Mouse (Mus musculus) ES-E14 (cell line): ENCODE results near the gene Arxes2. TPM values are rescaled to one million over a fixed set of nuclear protein-coding genes. Genes with fewer than 3 reads are reported as not detected.
A peak's percentile ranks its signal among the peaks of the same experiment; 100 is the strongest.

ENCODE experiments used
- DNase-seq: peaks from one replicate; pipeline ENCODE4 v3.0.0-alpha.2; 2013; ENCODE audit warnings: low read depth, low spot score
- H3K27ac ChIP-seq: 2 replicates; pipeline ENCODE4 v1.5.1; 2012; ENCODE audit warnings: low read depth, mild to moderate bottlenecking, low read length, moderate library complexity, mixed read lengths; ENCODE audit not compliant: poor library complexity, insufficient read depth, severe bottlenecking
- H3K36me3 ChIP-seq: 2 replicates; pipeline ENCODE4 v1.6.1; 2012; ENCODE audit warnings: mild to moderate bottlenecking, low read length, moderate library complexity, mixed read lengths; ENCODE audit not compliant: control insufficient read depth, poor library complexity, insufficient read depth, severe bottlenecking
- H3K4me1 ChIP-seq, 2 experiments: fragments of 150-350 bp in 1 of 2; sonication (generic) in 1 of 2; 2 replicates each; pipeline ENCODE4 v1.6.1; 2012; ENCODE audit warnings: low read length in 2 of 2, mild to moderate bottlenecking in 1 of 2, mixed read lengths in 1 of 2; ENCODE audit not compliant: control insufficient read depth in 2 of 2, insufficient read depth in 2 of 2, poor library complexity in 1 of 2
- H3K4me3 ChIP-seq, 2 experiments: fragments of 150-350 bp in 1 of 2; sonication (generic) in 1 of 2; 2 replicates each; pipeline ENCODE4 v1.5.1; 2012; ENCODE audit warnings: low read length in 2 of 2, low read depth in 1 of 2, mild to moderate bottlenecking in 1 of 2, mixed read lengths in 1 of 2; ENCODE audit not compliant: insufficient read depth in 1 of 2, poor library complexity in 1 of 2, severe bottlenecking in 1 of 2
- H3K9ac ChIP-seq: 2 replicates; pipeline ENCODE4 v1.6.1; 2012; ENCODE audit warnings: low read depth, mild to moderate bottlenecking, low read length, mixed read lengths; ENCODE audit not compliant: poor library complexity, insufficient read depth, severe bottlenecking
- H3K9me3 ChIP-seq: fragments of 150-350 bp; sonication (generic); 2 replicates; pipeline ENCODE4 v1.6.1; 2012; ENCODE audit warnings: low read depth, mild to moderate bottlenecking, low read length; ENCODE audit not compliant: control insufficient read depth, insufficient read depth
- CHD2 ChIP-seq: IDR thresholded peaks from 2 replicates; pipeline ENCODE4 v1.6.1; 2014; ENCODE audit warnings: mild to moderate bottlenecking, low read depth, low read length, inconsistent platforms
- HCFC1 ChIP-seq: IDR thresholded peaks from 2 replicates; pipeline ENCODE4 v1.6.1; 2012; ENCODE audit warnings: low read length, inconsistent platforms, borderline replicate concordance; ENCODE audit not compliant: insufficient read depth
- MAFK ChIP-seq: IDR thresholded peaks from 2 replicates; pipeline ENCODE4 v1.6.1; 2014; ENCODE audit warnings: mild to moderate bottlenecking, low read depth, low read length, inconsistent platforms; ENCODE audit not compliant: insufficient read depth
- ZC3H11A ChIP-seq: IDR thresholded peaks from 2 replicates; pipeline ENCODE4 v1.6.1; 2012; ENCODE audit warnings: low read depth, mild to moderate bottlenecking, inconsistent platforms, low read length, borderline replicate concordance
- ZNF384 ChIP-seq: IDR thresholded peaks from 2 replicates; pipeline ENCODE4 v1.6.1; 2012; ENCODE audit warnings: low read depth, low read length, inconsistent platforms
- in situ Hi-C, 2 experiments: fragments of 600-800 bp; cut with MboI; formaldehyde crosslinking; loops; one replicate each; pipeline ENCODE4 v1.15.1; 2025; ENCODE audit warnings: low sequenced_read_pairs in 2 of 2, inconsistent platforms in 1 of 2; ENCODE audit not compliant: unreplicated experiment in 2 of 2
- total RNA-seq: library from RNA; depleted of rRNA; stranded (reverse); fragments of 300-350 nt; gene quantifications from 2 replicates; pipeline ENCODE4 v1.2.3, GENCODE M21; 2012

The Arxes2 gene
- total RNA-seq, 1 experiment: 54.2 TPM

DNA sequence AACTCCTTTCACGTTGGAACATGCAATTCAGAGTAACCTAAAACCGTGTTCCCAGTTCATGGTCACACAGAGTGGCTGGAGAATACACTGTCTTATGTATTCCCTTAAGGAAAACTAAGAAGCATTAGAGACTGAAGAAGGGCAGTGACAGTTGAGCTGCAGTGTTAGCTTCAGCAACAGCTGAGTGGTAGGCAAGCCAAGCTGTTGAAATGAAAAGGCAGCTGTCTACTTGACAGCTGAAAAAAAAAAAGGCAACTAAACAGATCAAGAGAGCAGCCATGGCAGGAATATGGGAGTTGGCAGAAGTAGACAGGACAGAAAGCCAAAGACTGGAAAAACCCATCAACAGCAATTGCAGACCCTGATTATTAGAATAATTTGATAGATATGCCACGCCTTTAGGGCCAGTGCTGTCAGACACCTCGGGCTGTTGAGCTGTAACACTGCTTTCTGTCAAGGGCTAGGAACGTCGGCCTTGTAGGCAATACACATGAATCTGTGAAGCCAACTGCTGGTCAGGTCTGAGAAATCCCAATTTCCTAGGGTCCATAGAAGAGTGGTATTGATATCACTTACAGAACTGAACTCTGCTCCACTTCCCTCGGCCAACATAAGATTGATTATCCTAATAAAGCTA, 34.9 kb upstream of the Arxes2 start:
- in situ Hi-C loops: no loop called here
- H3K9me3 ChIP-seq: no peaks in the 10 kb centered on the region
- no peak for DNase-seq
- no peak overlapping the region for H3K27ac ChIP-seq
- H3K4me3 ChIP-seq: no peak overlapping the region
- no peak overlapping the region for H3K9ac ChIP-seq
- H3K36me3 ChIP-seq: no peaks in the 10 kb centered on the region
- TF ChIP-seq ZC3H11A: no peak
- TF ChIP-seq HCFC1: no peak
- no peak for TF ChIP-seq CHD2
- TF ChIP-seq ZNF384: no peak
- TF ChIP-seq MAFK: no peak
- peaks cover 0 to 2% of the 10 kb centered on the region in 2 experiments; a peak in 1 of 4 replicates for H3K4me1 ChIP-seq

DNA sequence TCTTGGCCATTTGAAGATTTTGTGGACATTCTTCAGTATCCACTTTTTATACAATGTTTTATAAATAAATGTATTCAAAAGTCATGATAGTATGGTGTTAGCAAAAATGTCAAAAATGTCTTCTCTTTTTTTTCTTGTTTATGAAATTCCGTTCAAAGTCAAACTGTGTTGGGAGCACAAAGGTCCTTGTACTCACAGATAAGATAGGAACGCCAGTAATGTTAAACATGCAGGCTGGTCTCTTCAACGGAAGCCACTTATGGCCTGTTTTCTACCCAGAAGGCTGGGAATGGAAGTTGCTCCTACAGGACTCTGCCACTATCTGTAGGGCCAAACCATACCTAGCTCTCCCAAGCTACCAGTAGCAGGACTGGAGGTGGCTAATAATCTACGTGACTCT, 34.1 kb upstream of the Arxes2 start:
- Histone ChIP-seq H3K4me3 (no peak overlapping the region), H3K9ac (no peak overlapping the region), H3K27ac (no peak overlapping the region), H3K9me3 (no peaks in the 10 kb centered on the region), H3K4me1 (peaks cover 0 to 2% of the 10 kb centered on the region in 2 experiments; a peak in 1 of 4 replicates), H3K36me3 (no peaks in the 10 kb centered on the region)
- in situ Hi-C loops: no loop called here
- no peak for TF ChIP-seq ZNF384
- DNase-seq: no peak

DNA sequence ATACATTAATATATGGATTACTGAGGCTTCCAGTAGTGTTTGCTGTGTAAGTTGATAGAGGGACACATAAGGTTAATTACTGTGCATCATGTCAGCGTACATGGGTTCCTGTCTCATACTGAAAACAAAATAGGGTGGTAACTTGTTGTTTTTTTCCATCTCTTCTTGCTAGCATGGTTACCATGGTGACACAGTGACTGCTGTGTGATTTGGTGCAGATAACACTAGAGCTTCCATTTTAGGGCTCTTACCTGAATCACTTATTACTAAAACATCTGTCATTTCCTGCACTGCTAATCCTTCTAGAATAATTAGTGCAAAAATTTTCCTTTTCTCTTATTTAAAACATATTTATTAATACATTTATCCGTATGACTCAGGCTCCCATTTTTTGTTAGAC, 31.3 kb upstream of the Arxes2 start:
- in situ Hi-C loops: no loop called here
- H3K36me3 ChIP-seq: no peaks in the 10 kb centered on the region
- no peak for DNase-seq

DNA sequence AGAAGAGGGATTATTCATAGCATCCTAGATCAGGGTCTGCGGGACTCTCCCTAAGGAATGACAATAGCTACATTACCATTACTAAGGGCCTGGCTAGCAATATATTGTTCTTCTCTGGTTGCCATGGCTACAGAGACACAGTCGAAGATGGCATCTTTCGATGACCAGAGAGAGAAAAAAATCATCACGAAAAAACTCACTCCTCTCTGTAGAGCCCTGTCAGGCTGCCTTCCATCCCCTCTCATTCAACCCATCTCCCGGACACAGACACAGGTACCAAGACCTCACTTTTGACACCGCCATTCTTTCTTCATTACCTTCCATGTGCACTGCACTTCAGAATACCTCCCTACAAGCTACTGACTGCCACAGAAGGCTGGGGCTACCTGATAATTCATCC, 30.5 kb upstream of the Arxes2 start:
- no peak overlapping the region for H3K9ac ChIP-seq
- H3K4me3 ChIP-seq: no peak overlapping the region
- in situ Hi-C loops: no loop called here
- no peak overlapping the region for H3K27ac ChIP-seq
- no peaks in the 10 kb centered on the region for H3K9me3 ChIP-seq
- TF ChIP-seq HCFC1 (no peak), ZC3H11A (no peak), CHD2 (no peak), MAFK (no peak), ZNF384 (0 out of 2 replicates have a peak, but pooled peaks have one; percentile 14)
- no peaks in the 10 kb centered on the region for H3K36me3 ChIP-seq
- DNase-seq: no peak
- H3K4me1 ChIP-seq: peaks cover 0 to 2% of the 10 kb centered on the region in 2 experiments; a peak in 1 of 4 replicates

More for the DNA sequence above, 31.3 kb upstream of the Arxes2 start:
- H3K27ac ChIP-seq: no peak overlapping the region
- TF ChIP-seq ZC3H11A: no peak
- TF ChIP-seq CHD2: no peak
- TF ChIP-seq MAFK: no peak
- TF ChIP-seq HCFC1: no peak
- no peak for TF ChIP-seq ZNF384
- peaks cover 0 to 2% of the 10 kb centered on the region in 2 experiments; a peak in 1 of 4 replicates for H3K4me1 ChIP-seq
- no peak overlapping the region for H3K9ac ChIP-seq
- no peaks in the 10 kb centered on the region for H3K9me3 ChIP-seq
- no peak overlapping the region for H3K4me3 ChIP-seq

DNA sequence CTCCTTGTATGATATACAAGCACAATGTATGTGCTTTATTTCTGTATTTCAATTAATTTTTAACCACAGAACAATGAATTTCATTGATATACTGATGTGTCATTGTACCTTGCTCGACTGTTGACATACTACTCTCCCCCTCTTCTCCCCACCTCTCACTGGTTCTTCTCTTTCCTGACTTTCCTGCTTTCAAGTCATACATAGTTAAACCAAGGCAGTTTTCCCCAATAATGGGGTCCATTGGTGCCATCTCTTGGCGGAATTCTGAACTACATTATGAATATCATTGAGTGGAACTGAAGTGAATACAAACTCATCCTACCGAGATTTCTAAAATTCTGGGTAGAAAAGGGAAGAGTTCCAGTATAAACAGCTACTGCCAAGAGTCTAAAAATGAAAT, 30.0 kb upstream of the Arxes2 start:
- peak; percentile 34 for DNase-seq
- Histone ChIP-seq H3K27ac (no peak overlapping the region), H3K36me3 (no peaks in the 10 kb centered on the region), H3K9ac (no peak overlapping the region), H3K4me3 (no peak overlapping the region), H3K4me1 (peaks cover 0 to 2% of the 10 kb centered on the region in 2 experiments; a peak in 1 of 4 replicates), H3K9me3 (no peaks in the 10 kb centered on the region)
- in situ Hi-C loops: no loop called here
- TF ChIP-seq HCFC1 (no peak), CHD2 (no peak), ZNF384 (no peak), ZC3H11A (no peak), MAFK (no peak)
